Comparison of ENCODE assay signal across 9 mouse cellular contexts in the genomic region with DNA sequence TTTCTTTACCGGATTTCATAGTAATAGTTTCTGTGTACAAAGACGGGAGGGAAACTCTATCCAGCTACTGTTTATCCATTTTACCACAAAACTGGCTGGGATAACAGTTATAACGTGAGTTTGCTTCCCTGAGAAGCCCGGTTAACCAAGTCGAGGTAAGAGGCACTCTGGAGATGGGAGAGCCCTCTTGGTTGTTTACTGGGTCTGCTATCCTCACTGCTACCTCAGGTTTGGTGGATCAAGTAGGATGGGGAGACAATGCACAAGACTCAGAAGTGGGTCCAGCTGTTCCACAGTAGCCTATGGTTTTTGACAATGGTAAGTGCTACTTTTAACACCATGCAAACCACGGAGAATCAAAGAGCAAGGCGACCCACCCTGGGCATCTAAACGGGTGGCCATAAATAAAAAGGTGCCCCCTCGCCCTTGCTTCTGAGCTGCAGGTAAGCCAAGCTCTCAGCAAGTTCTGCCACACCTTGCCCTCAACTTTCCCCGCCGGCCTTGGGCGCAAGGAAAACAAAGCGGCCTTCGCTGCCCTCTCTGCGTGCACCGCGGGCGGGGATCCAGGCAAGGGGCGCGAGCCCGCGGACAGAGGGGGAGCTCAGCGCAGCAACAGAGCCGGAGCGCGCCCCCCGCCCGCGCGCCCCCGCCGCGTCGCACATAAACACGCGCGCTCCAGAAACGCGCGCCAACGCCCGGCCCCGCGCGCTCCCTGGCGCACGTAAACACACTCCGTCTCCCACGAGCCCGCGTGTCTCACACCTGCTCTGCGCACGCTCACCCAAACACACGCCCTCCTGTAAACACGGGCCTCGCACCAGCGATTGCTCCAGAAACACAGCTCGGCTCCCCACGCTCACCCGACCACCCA. TPM values are rescaled to one million over a fixed set of nuclear protein-coding genes. Genes with fewer than 3 reads are reported as not detected.
DNase-seq lines count a peak whose midpoint lies in the region; ATAC-seq and TF ChIP-seq lines count a peak whose summit lies in the region.
"Had no signal": no experiment of that assay in that cellular context is flagged by ENCODE, and none has a peak within 500 bp of the region (broad histone marks: within the 10 kb centered on the region; RNA-seq: fewer than 3 reads in every experiment).

No protein-coding gene starts in this region.

- peak; percentile 5; the same call in 1 of the 2 replicates for ATAC-seq in lung, embryonic 14.5 days (ENCODE audit: insufficient read depth)
- peak; percentile 61 for ATAC-seq in neural tube, embryonic 13.5 days (ENCODE audit: low read depth)
- ATAC-seq in erythroblast, adult 5-6 weeks (replicated peaks; ENCODE audit: low FRiP score, poor library complexity, severe bottlenecking) = no peak

- peak; percentile 60 for DNase-seq in lung, embryonic 14.5 days
- DNase-seq in lung, postnatal 36 days = no peak
- DNase-seq in embryo, embryonic 10 days (ENCODE audit: low spot score) = peak; percentile 72
- peak; percentile 56 for DNase-seq in hindbrain, embryonic 10.5 days (ENCODE audit: low spot score)
- peak; percentile 58 for DNase-seq in limb, embryonic 10.5 days (ENCODE audit: low spot score)
- no peak for DNase-seq in T-cell, adult 2 months (ENCODE audit: low spot score)

- H3K9me3 ChIP-seq in lung, embryonic 14.5 days (ENCODE audit: low read depth, low read length) = no peaks in the 10 kb centered on the region
- H3K9me3 ChIP-seq in hindbrain, embryonic 10.5 days = no peaks in the 10 kb centered on the region
- no peaks in the 10 kb centered on the region for H3K9me3 ChIP-seq in limb, embryonic 10.5 days (replicated peaks)
- no peaks in the 10 kb centered on the region for H3K9me3 ChIP-seq in neural tube, embryonic 13.5 days

- H3K27ac ChIP-seq in lung, embryonic 14.5 days (ENCODE audit: low read depth) = peak overlapping the region; percentile 72; the same call in 1 of the 2 replicates
- peak overlapping the region; percentile 97 for H3K27ac ChIP-seq in hindbrain, embryonic 10.5 days
- H3K27ac ChIP-seq in limb, embryonic 10.5 days = peak overlapping the region; percentile 82
- H3K27ac ChIP-seq in neural tube, embryonic 13.5 days (replicated peaks) = peak overlapping the region; percentile 98

- 3% methylated on average over 60 of the region's 60 CpGs for WGBS in lung, embryonic 14.5 days
- 5% methylated on average over 59 of the region's 60 CpGs for WGBS in hindbrain, embryonic 10.5 days
- 4% methylated on average over 60 of the region's 60 CpGs for WGBS in limb, embryonic 10.5 days
- 3% methylated on average over 60 of the region's 60 CpGs for WGBS in neural tube, embryonic 13.5 days

- 0 out of 2 replicates have a peak, but pooled peaks cover 3% of the 10 kb centered on the region for H3K4me1 ChIP-seq in lung, embryonic 14.5 days (ENCODE audit: insufficient read depth)
- H3K4me1 ChIP-seq in hindbrain, embryonic 10.5 days (replicated peaks) = peaks cover 44% of the 10 kb centered on the region
- peaks cover 19% of the 10 kb centered on the region for H3K4me1 ChIP-seq in limb, embryonic 10.5 days
- H3K4me1 ChIP-seq in neural tube, embryonic 13.5 days (replicated peaks) = peaks cover 62% of the 10 kb centered on the region

- peak overlapping the region; percentile 62 for H3K9ac ChIP-seq in lung, embryonic 14.5 days
- H3K9ac ChIP-seq in neural tube, embryonic 13.5 days = peak overlapping the region; percentile 91

- peaks cover 30% of the 10 kb centered on the region for H3K27me3 ChIP-seq in lung, embryonic 14.5 days (ENCODE audit: insufficient read depth, low read length)
- H3K27me3 ChIP-seq in hindbrain, embryonic 10.5 days (ENCODE audit: insufficient read depth, poor library complexity, severe bottlenecking) = peaks cover 36% of the 10 kb centered on the region
- peaks cover 63% of the 10 kb centered on the region for H3K27me3 ChIP-seq in limb, embryonic 10.5 days (ENCODE audit: low read depth, poor library complexity, severe bottlenecking)
- H3K27me3 ChIP-seq in neural tube, embryonic 13.5 days = no peaks in the 10 kb centered on the region

- TF ChIP-seq CTCF in lung, embryonic 14.5 days (IDR thresholded peaks at IDR 0.05; ENCODE audit: low read depth) = no peak

- H3K4me2 ChIP-seq in lung, embryonic 14.5 days = peak overlapping the region; percentile 99
- H3K4me2 ChIP-seq in neural tube, embryonic 13.5 days = peak overlapping the region; percentile 78

- peak overlapping the region; percentile 63 for H3K4me3 ChIP-seq in lung, embryonic 14.5 days (ENCODE audit: low read depth, low read length)
- H3K4me3 ChIP-seq in hindbrain, embryonic 10.5 days = peak overlapping the region; percentile 94
- H3K4me3 ChIP-seq in limb, embryonic 10.5 days = peak overlapping the region; percentile 85
- H3K4me3 ChIP-seq in neural tube, embryonic 13.5 days = peak overlapping the region; percentile 82

- no peaks in the 10 kb centered on the region for H3K36me3 ChIP-seq in lung, embryonic 14.5 days (ENCODE audit: insufficient read depth)
- H3K36me3 ChIP-seq in hindbrain, embryonic 10.5 days = peaks cover 12% of the 10 kb centered on the region
- no peaks in the 10 kb centered on the region for H3K36me3 ChIP-seq in limb, embryonic 10.5 days
- H3K36me3 ChIP-seq in neural tube, embryonic 13.5 days = no peaks in the 10 kb centered on the region

RNA-seq across cellular contexts. Expression of a gene that starts 18.0 kb away (rescaled TPM):
- polyA plus RNA-seq in lung, embryonic 14.5 days (2014; fragmentation: Nextera tagmentation; extraction: Ambion mirVana) = not detected in 2 replicates
- polyA plus RNA-seq in hindbrain, embryonic 10.5 days (2016; fragmentation: Nextera tagmentation; extraction: Ambion mirVana) = not detected in 2 replicates
- not detected in 2 replicates for polyA plus RNA-seq in limb, embryonic 10.5 days (2016; fragmentation: Nextera tagmentation; extraction: Ambion mirVana)
- polyA plus RNA-seq in neural tube, embryonic 13.5 days (2015; fragmentation: Nextera tagmentation; extraction: Ambion mirVana) = 0.36 TPM in 1 of 2 replicates, not detected in the other
- total RNA-seq in erythroblast, adult 5-6 weeks (2015; ENCODE audit: low replicate concordance) = not detected in 2 replicates
- total RNA-seq in erythroblast, adult 5-6 weeks (2017; ENCODE audit: low replicate concordance) = not detected in 2 replicates
- total RNA-seq: adrenal gland, postnatal 36 days had no signal

RNA-seq across cellular contexts. Expression of a gene that starts 49.6 kb away (rescaled TPM):
- 93.4 and 98.6 TPM in 2 replicates for polyA plus RNA-seq in lung, embryonic 14.5 days (2014; fragmentation: Nextera tagmentation; extraction: Ambion mirVana)
- 105 and 123 TPM in 2 replicates for polyA plus RNA-seq in hindbrain, embryonic 10.5 days (2016; fragmentation: Nextera tagmentation; extraction: Ambion mirVana)
- polyA plus RNA-seq in limb, embryonic 10.5 days (2016; fragmentation: Nextera tagmentation; extraction: Ambion mirVana) = 113 and 116 TPM in 2 replicates
- polyA plus RNA-seq in neural tube, embryonic 13.5 days (2015; fragmentation: Nextera tagmentation; extraction: Ambion mirVana) = 55.6 and 69.1 TPM in 2 replicates
- total RNA-seq in erythroblast, adult 5-6 weeks (2015; ENCODE audit: low replicate concordance) = 26.3 and 39.3 TPM in 2 replicates
- total RNA-seq in erythroblast, adult 5-6 weeks (2017; ENCODE audit: low replicate concordance) = 23.0 and 30.1 TPM in 2 replicates

Comparison
In these comparisons a context has a peak if more than half of its experiments do, and no peak if none do; other contexts are left out.
1. DNase-seq: peak in lung, embryonic 14.5 days (single experiment), embryo, embryonic 10 days (single experiment), hindbrain, embryonic 10.5 days (single experiment) and limb, embryonic 10.5 days (single experiment); none in lung, postnatal 36 days (single experiment) and T-cell, adult 2 months (single experiment).
2. Peak in every context shown above with its lines, with median percentiles within 50 percentile points of each other: H3K27ac ChIP-seq and H3K4me3 ChIP-seq.